Mouse (Mus musculus): ENCODE data around the gene Lclat1. TPM values are rescaled to one million over a fixed set of nuclear protein-coding genes. Genes with fewer than 3 reads are reported as not detected.
"Not testable (repeated sequence)": the region's sequence is repeated elsewhere in the genome, so short reads cannot be mapped to it uniquely, and the experiment has no call there.

Lclat1 gene
- polyA plus RNA-seq, 1 experiment from 2014 or later = 24.9 TPM

GRCm38 (mm10) chr17:73255801-73256200 lies 148.0 kb downstream of the Lclat1 start:
- no peak overlapping the region for H3K4me3 ChIP-seq (ENCODE audit: low read length)
- H3K36me3 ChIP-seq (ENCODE audit: control insufficient read depth, insufficient read depth, low read length) = no peaks in the 10 kb centered on the region
- WGBS = 95% methylated on average over 5 of the region's 5 CpGs
- 0 out of 2 replicates have a peak, but pooled peaks cover 9% of the 10 kb centered on the region for H3K4me1 ChIP-seq (ENCODE audit: control insufficient read depth, insufficient read depth, low read length)
- H3K4me2 ChIP-seq (replicated peaks; ENCODE audit: low read depth, low read length) = no peak overlapping the region
- no peaks in the 10 kb centered on the region for H3K9me3 ChIP-seq (ENCODE audit: control insufficient read depth, low read length)
- H3K9ac ChIP-seq (ENCODE audit: low read depth, low read length) = no peak overlapping the region
- no peak overlapping the region for H3K27ac ChIP-seq (ENCODE audit: low read depth, low read length)
- H3K27me3 ChIP-seq (ENCODE audit: control insufficient read depth, insufficient read depth, low read length) = no peaks in the 10 kb centered on the region
- no peak for ATAC-seq (ENCODE audit: low FRiP score, low TSS enrichment)

- Histone ChIP-seq H3K9me3 (ENCODE audit: control insufficient read depth, low read length) (no peaks in the 10 kb centered on the region), H3K4me1 (ENCODE audit: control insufficient read depth, insufficient read depth, low read length) (0 out of 2 replicates have a peak, but pooled peaks cover 6% of the 10 kb centered on the region), H3K4me2 (replicated peaks; ENCODE audit: low read depth, low read length) (peak overlapping the region; percentile 27; the same call in 1 of the 2 replicates), H3K27me3 (ENCODE audit: control insufficient read depth, insufficient read depth, low read length) (no peaks in the 10 kb centered on the region), H3K27ac (ENCODE audit: low read depth, low read length) (no peak overlapping the region), H3K36me3 (ENCODE audit: control insufficient read depth, insufficient read depth, low read length) (no peaks in the 10 kb centered on the region), H3K4me3 (ENCODE audit: low read length) (no peak overlapping the region), H3K9ac (ENCODE audit: low read depth, low read length) (no peak overlapping the region)
- peak; percentile 32; the same call in 1 of the 2 replicates for ATAC-seq (ENCODE audit: low FRiP score, low TSS enrichment)
- 11% methylated on average over 12 of the region's 12 CpGs for WGBS
Observed at GRCm38 (mm10) chr17:73258620-73259019, 150.8 kb downstream of the Lclat1 start.

- not testable (repeated sequence) for H3K9me3 ChIP-seq (ENCODE audit: control insufficient read depth, low read length); H3K4me3 ChIP-seq (ENCODE audit: low read length); H3K9ac ChIP-seq (ENCODE audit: low read depth, low read length); H3K4me2 ChIP-seq (replicated peaks; ENCODE audit: low read depth, low read length); H3K27me3 ChIP-seq (ENCODE audit: control insufficient read depth, insufficient read depth, low read length); H3K4me1 ChIP-seq (ENCODE audit: control insufficient read depth, insufficient read depth, low read length); ATAC-seq (ENCODE audit: low FRiP score, low TSS enrichment); H3K27ac ChIP-seq (ENCODE audit: low read depth, low read length); H3K36me3 ChIP-seq (ENCODE audit: control insufficient read depth, insufficient read depth, low read length)
- WGBS = 94% methylated on average over 5 of the region's 5 CpGs
Observed at GRCm38 (mm10) chr17:73259258-73259657, 151.5 kb downstream of the Lclat1 start.

- H3K4me1 ChIP-seq (ENCODE audit: control insufficient read depth, insufficient read depth, low read length) = 0 out of 2 replicates have a peak, but pooled peaks cover 6% of the 10 kb centered on the region
- H3K36me3 ChIP-seq (ENCODE audit: control insufficient read depth, insufficient read depth, low read length) = no peaks in the 10 kb centered on the region
- H3K4me3 ChIP-seq (ENCODE audit: low read length) = no peak overlapping the region
- WGBS = 94% methylated on average over 2 of the region's 2 CpGs
- H3K4me2 ChIP-seq (replicated peaks; ENCODE audit: low read depth, low read length) = no peak overlapping the region
- no peaks in the 10 kb centered on the region for H3K9me3 ChIP-seq (ENCODE audit: control insufficient read depth, low read length)
- no peak for ATAC-seq (ENCODE audit: low FRiP score, low TSS enrichment)
- no peak overlapping the region for H3K27ac ChIP-seq (ENCODE audit: low read depth, low read length)
- H3K9ac ChIP-seq (ENCODE audit: low read depth, low read length) = no peak overlapping the region
- H3K27me3 ChIP-seq (ENCODE audit: control insufficient read depth, insufficient read depth, low read length) = no peaks in the 10 kb centered on the region
Observed at GRCm38 (mm10) chr17:73262558-73262957, 154.8 kb downstream of the Lclat1 start.

GRCm38 (mm10) chr17:73263077-73263501 lies 155.3 kb downstream of the Lclat1 start:
- ATAC-seq (ENCODE audit: low FRiP score, low TSS enrichment) = no peak
- 0 out of 2 replicates have a peak, but pooled peaks cover 4% of the 10 kb centered on the region for H3K4me1 ChIP-seq (ENCODE audit: control insufficient read depth, insufficient read depth, low read length)
- H3K27ac ChIP-seq (ENCODE audit: low read depth, low read length) = no peak overlapping the region
- no peak overlapping the region for H3K9ac ChIP-seq (ENCODE audit: low read depth, low read length)
- WGBS = 72% methylated on average over 8 of the region's 8 CpGs
- H3K27me3 ChIP-seq (ENCODE audit: control insufficient read depth, insufficient read depth, low read length) = no peaks in the 10 kb centered on the region
- no peaks in the 10 kb centered on the region for H3K36me3 ChIP-seq (ENCODE audit: control insufficient read depth, insufficient read depth, low read length)
- H3K4me2 ChIP-seq (replicated peaks; ENCODE audit: low read depth, low read length) = no peak overlapping the region
- no peak overlapping the region for H3K4me3 ChIP-seq (ENCODE audit: low read length)
- no peaks in the 10 kb centered on the region for H3K9me3 ChIP-seq (ENCODE audit: control insufficient read depth, low read length)

GRCm38 (mm10) chr17:73270871-73271796 lies 163.3 kb downstream of the Lclat1 start:
- no peak overlapping the region for H3K27ac ChIP-seq (ENCODE audit: low read depth, low read length)
- H3K27me3 ChIP-seq (ENCODE audit: control insufficient read depth, insufficient read depth, low read length) = no peaks in the 10 kb centered on the region
- no peak overlapping the region for H3K4me2 ChIP-seq (replicated peaks; ENCODE audit: low read depth, low read length)
- 78% methylated on average over 15 of the region's 15 CpGs for WGBS
- H3K4me3 ChIP-seq (ENCODE audit: low read length) = no peak overlapping the region
- ATAC-seq (ENCODE audit: low FRiP score, low TSS enrichment) = no peak
- H3K9ac ChIP-seq (ENCODE audit: low read depth, low read length) = no peak overlapping the region
- H3K9me3 ChIP-seq (ENCODE audit: control insufficient read depth, low read length) = no peaks in the 10 kb centered on the region
- no peaks in the 10 kb centered on the region for H3K36me3 ChIP-seq (ENCODE audit: control insufficient read depth, insufficient read depth, low read length)
- H3K4me1 ChIP-seq (ENCODE audit: control insufficient read depth, insufficient read depth, low read length) = peaks cover 3% of the 10 kb centered on the region; the same call in 1 of the 2 replicates

- no peaks in the 10 kb centered on the region for H3K27me3 ChIP-seq (ENCODE audit: control insufficient read depth, insufficient read depth, low read length)
- 92% methylated on average over 7 of the region's 7 CpGs for WGBS
- H3K9me3 ChIP-seq (ENCODE audit: control insufficient read depth, low read length) = no peaks in the 10 kb centered on the region
- ATAC-seq (ENCODE audit: low FRiP score, low TSS enrichment) = no peak
- no peak overlapping the region for H3K4me3 ChIP-seq (ENCODE audit: low read length)
- no peak overlapping the region for H3K9ac ChIP-seq (ENCODE audit: low read depth, low read length)
- no peak overlapping the region for H3K27ac ChIP-seq (ENCODE audit: low read depth, low read length)
- H3K4me1 ChIP-seq (ENCODE audit: control insufficient read depth, insufficient read depth, low read length) = peaks cover 3% of the 10 kb centered on the region; the same call in 1 of the 2 replicates
- no peaks in the 10 kb centered on the region for H3K36me3 ChIP-seq (ENCODE audit: control insufficient read depth, insufficient read depth, low read length)
- H3K4me2 ChIP-seq (replicated peaks; ENCODE audit: low read depth, low read length) = no peak overlapping the region
Observed at GRCm38 (mm10) chr17:73271797-73272600, 164.2 kb downstream of the Lclat1 start.

GRCm38 (mm10) chr17:73273809-73274208 lies 166.0 kb downstream of the Lclat1 start:
- Histone ChIP-seq H3K9me3 (ENCODE audit: control insufficient read depth, low read length) (no peaks in the 10 kb centered on the region), H3K4me3 (ENCODE audit: low read length) (no peak overlapping the region), H3K27ac (ENCODE audit: low read depth, low read length) (no peak overlapping the region), H3K9ac (ENCODE audit: low read depth, low read length) (no peak overlapping the region), H3K4me2 (replicated peaks; ENCODE audit: low read depth, low read length) (no peak overlapping the region), H3K27me3 (ENCODE audit: control insufficient read depth, insufficient read depth, low read length) (no peaks in the 10 kb centered on the region), H3K4me1 (ENCODE audit: control insufficient read depth, insufficient read depth, low read length) (peaks cover 3% of the 10 kb centered on the region; the same call in 1 of the 2 replicates), H3K36me3 (ENCODE audit: control insufficient read depth, insufficient read depth, low read length) (no peaks in the 10 kb centered on the region)
- 82% methylated on average over 7 of the region's 7 CpGs for WGBS
- ATAC-seq (ENCODE audit: low FRiP score, low TSS enrichment) = no peak

Data from kidney, embryonic 14.5 days (tissue).